Mouse (Mus musculus) MEL (cell line): Measurements from ENCODE around the gene Rfc4. TPM values are rescaled to one million over a fixed set of nuclear protein-coding genes. Genes with fewer than 3 reads are reported as not detected.

ENCODE experiments used
- DNase-seq: peaks from one replicate; pipeline ENCODE4 v3.0.0; 2011; ENCODE audit warnings: low read depth, low spot score
- H3K27ac ChIP-seq: 2 replicates; pipeline ENCODE4 v1.5.1; 2012; ENCODE audit warnings: low read depth, mild to moderate bottlenecking, control low read depth, low read length, moderate library complexity; ENCODE audit not compliant: control insufficient read depth
- H3K27me3 ChIP-seq, 2 experiments: fragments of 150-350 bp in 1 of 2; sonication (generic) in 1 of 2; 2 replicates each; pipeline ENCODE4 v1.6.1; 2012; ENCODE audit warnings: low read length in 2 of 2, mild to moderate bottlenecking in 2 of 2, improper control_type of control experiment in 1 of 2, moderate library complexity in 1 of 2; ENCODE audit not compliant: insufficient read depth in 2 of 2, control insufficient read depth in 1 of 2
- H3K36me3 ChIP-seq, 2 experiments: 2 replicates each; pipeline ENCODE4 v1.6.1; 2012 to 2014; ENCODE audit warnings: low read length in 2 of 2, improper control_type of control experiment in 1 of 2, inconsistent platforms in 1 of 2, mild to moderate bottlenecking in 1 of 2; ENCODE audit not compliant: insufficient read depth in 2 of 2, control insufficient read depth in 1 of 2
- H3K4me1 ChIP-seq, 2 experiments: fragments of 150-350 bp in 1 of 2; sonication (generic) in 1 of 2; 2 replicates each; pipeline ENCODE4 v1.6.1; 2012; ENCODE audit warnings: low read length in 2 of 2, improper control_type of control experiment in 1 of 2, mild to moderate bottlenecking in 1 of 2; ENCODE audit not compliant: insufficient read depth in 2 of 2, control insufficient read depth in 1 of 2
- H3K4me3 ChIP-seq, 2 experiments: fragments of 150-350 bp in 1 of 2; sonication (generic) in 1 of 2; 2 replicates each; pipeline ENCODE4 v1.5.1; 2012; ENCODE audit warnings: low read depth in 2 of 2, low read length in 2 of 2, mild to moderate bottlenecking in 2 of 2, moderate library complexity in 2 of 2, control low read depth in 1 of 2, improper control_type of control experiment in 1 of 2; ENCODE audit not compliant: control insufficient read depth in 1 of 2, insufficient read depth in 1 of 2
- H3K79me2 ChIP-seq: 2 replicates; pipeline ENCODE4 v1.6.1; 2012; ENCODE audit warnings: mild to moderate bottlenecking, low read length, moderate library complexity; ENCODE audit not compliant: control insufficient read depth, poor library complexity, insufficient read depth
- H3K9ac ChIP-seq: 2 replicates; pipeline ENCODE4 v1.6.1; 2012; ENCODE audit warnings: low read depth, mild to moderate bottlenecking, control low read depth, low read length, moderate library complexity; ENCODE audit not compliant: control insufficient read depth, poor library complexity, severe bottlenecking
- H3K9me3 ChIP-seq: fragments of 150-350 bp; sonication (generic); replicated peaks from 2 replicates; pipeline ENCODE4 v1.6.1; 2012; ENCODE audit warnings: mild to moderate bottlenecking, low read length, improper control_type of control experiment, moderate library complexity; ENCODE audit not compliant: insufficient read depth
- BHLHE40 ChIP-seq: IDR thresholded peaks from 2 replicates; pipeline ENCODE4 v1.6.1; 2012; ENCODE audit warnings: low read depth, mild to moderate bottlenecking, inconsistent platforms, low read length, improper control_type of control experiment, borderline replicate concordance
- CHD1 ChIP-seq: IDR thresholded peaks from 2 replicates; pipeline ENCODE4 v1.6.1; 2012; ENCODE audit warnings: low read depth, mild to moderate bottlenecking, inconsistent platforms, low read length, improper control_type of control experiment
- CHD2 ChIP-seq: IDR thresholded peaks from 2 replicates; pipeline ENCODE4 v1.6.1; 2011; ENCODE audit warnings: low read length, improper control_type of control experiment
- CTCF ChIP-seq, 3 experiments: IDR thresholded peaks in 2 of 3; conservative IDR thresholded peaks in 1 of 3; 2 replicates each; pipeline ENCODE4 v1.5.1; 2011 to 2012; ENCODE audit warnings: low read length in 3 of 3, low read depth in 2 of 3, mild to moderate bottlenecking in 2 of 3, improper control_type of control experiment in 1 of 3, inconsistent platforms in 1 of 3, mixed read lengths in 1 of 3, moderate library complexity in 1 of 3; ENCODE audit not compliant: control insufficient read depth in 1 of 3, insufficient read depth in 1 of 3, poor library complexity in 1 of 3, severe bottlenecking in 1 of 3
- EP300 ChIP-seq, 2 experiments: IDR thresholded peaks; 2 replicates each; pipeline ENCODE4 v1.6.1; 2011; ENCODE audit warnings: improper control_type of control experiment in 2 of 2, low read length in 2 of 2, low read depth in 1 of 2, mild to moderate bottlenecking in 1 of 2
- ETS1 ChIP-seq: IDR thresholded peaks from 2 replicates; pipeline ENCODE4 v1.6.1; 2012; ENCODE audit warnings: low read depth, mild to moderate bottlenecking, inconsistent platforms, low read length, improper control_type of control experiment, moderate library complexity
- GABPA ChIP-seq: IDR thresholded peaks from 2 replicates; pipeline ENCODE4 v1.6.1; 2012; ENCODE audit warnings: low read depth, mild to moderate bottlenecking, inconsistent platforms, low read length, improper control_type of control experiment, moderate library complexity
- GATA1 ChIP-seq: IDR thresholded peaks from 2 replicates; pipeline ENCODE4 v1.6.1; 2011; ENCODE audit warnings: low read depth, low read length, improper control_type of control experiment
- HCFC1 ChIP-seq: IDR thresholded peaks from 2 replicates; pipeline ENCODE4 v1.6.1; 2012; ENCODE audit warnings: low read depth, mild to moderate bottlenecking, inconsistent platforms, low read length, improper control_type of control experiment, moderate library complexity
- JUND ChIP-seq: IDR thresholded peaks from 2 replicates; pipeline ENCODE4 v1.6.1; 2011; ENCODE audit warnings: low read depth, mild to moderate bottlenecking, improper control_type of control experiment, low read length
- KAT2A ChIP-seq: conservative IDR thresholded peaks from 2 replicates; pipeline ENCODE4 v1.6.1; 2012; ENCODE audit warnings: low read depth, low read length, improper control_type of control experiment, inconsistent platforms
- MAX ChIP-seq: IDR thresholded peaks from 2 replicates; pipeline ENCODE4 v1.6.1; 2011; ENCODE audit warnings: low read length, improper control_type of control experiment
- MAZ ChIP-seq: IDR thresholded peaks from 2 replicates; pipeline ENCODE4 v1.6.1; 2012; ENCODE audit warnings: low read depth, mild to moderate bottlenecking, inconsistent platforms, low read length, improper control_type of control experiment
- MEF2A ChIP-seq: IDR thresholded peaks from 2 replicates; pipeline ENCODE4 v1.6.1; 2014; ENCODE audit warnings: low read depth, mild to moderate bottlenecking, inconsistent platforms, low read length, improper control_type of control experiment; ENCODE audit not compliant: poor library complexity, insufficient replicate concordance, severe bottlenecking; ENCODE audit errors: extremely low read depth
- MXI1 ChIP-seq: IDR thresholded peaks from 2 replicates; pipeline ENCODE4 v1.6.1; 2011; ENCODE audit warnings: mild to moderate bottlenecking, low read depth, low read length, improper control_type of control experiment
- MYC ChIP-seq: IDR thresholded peaks from 2 replicates; pipeline ENCODE4 v1.6.1; 2011; ENCODE audit warnings: low read depth, mild to moderate bottlenecking, low read length, improper control_type of control experiment, moderate library complexity
- NRF1 ChIP-seq: IDR thresholded peaks from 2 replicates; pipeline ENCODE4 v1.6.1; 2014; ENCODE audit warnings: low read depth, mild to moderate bottlenecking, inconsistent platforms, low read length, improper control_type of control experiment, moderate library complexity; ENCODE audit not compliant: poor library complexity, insufficient read depth, severe bottlenecking
- POLR2A ChIP-seq, 2 experiments: IDR thresholded peaks; 2 replicates each; pipeline ENCODE4 v1.6.1; 2011 to 2012; ENCODE audit warnings: low read length in 2 of 2, mild to moderate bottlenecking in 2 of 2, control low read depth in 1 of 2, improper control_type of control experiment in 1 of 2, low read depth in 1 of 2, moderate library complexity in 1 of 2; ENCODE audit not compliant: control insufficient read depth in 1 of 2, insufficient read depth in 1 of 2, poor library complexity in 1 of 2
- POLR2AphosphoS2 ChIP-seq: IDR thresholded peaks from 2 replicates; pipeline ENCODE4 v1.6.1; 2011; ENCODE audit warnings: low read length, improper control_type of control experiment
- POLR2AphosphoS5 ChIP-seq: IDR thresholded peaks from 2 replicates; pipeline ENCODE4 v1.6.1; 2012; ENCODE audit warnings: low read depth, borderline replicate concordance, mild to moderate bottlenecking, inconsistent platforms, low read length, moderate library complexity, mixed read lengths
- RAD21 ChIP-seq: IDR thresholded peaks from 2 replicates; pipeline ENCODE4 v1.6.1; 2011; ENCODE audit warnings: mild to moderate bottlenecking, low read depth, low read length, improper control_type of control experiment
- SIN3A ChIP-seq: IDR thresholded peaks from 2 replicates; pipeline ENCODE4 v1.6.1; 2012; ENCODE audit warnings: low read length, improper control_type of control experiment, inconsistent platforms
- TAL1 ChIP-seq: IDR thresholded peaks from 2 replicates; pipeline ENCODE4 v1.6.1; 2012; ENCODE audit warnings: mild to moderate bottlenecking, inconsistent platforms, low read length, moderate library complexity, mixed read lengths
- UBTF ChIP-seq: IDR thresholded peaks from 2 replicates; pipeline ENCODE4 v1.6.1; 2012; ENCODE audit warnings: low read depth, mild to moderate bottlenecking, inconsistent platforms, low read length, improper control_type of control experiment, moderate library complexity, borderline replicate concordance; ENCODE audit not compliant: insufficient read depth
- USF1 ChIP-seq: IDR thresholded peaks from 2 replicates; pipeline ENCODE4 v1.6.1; 2014; ENCODE audit warnings: low read depth, mild to moderate bottlenecking, inconsistent platforms, low read length, improper control_type of control experiment, moderate library complexity
- USF2 ChIP-seq, 2 experiments: IDR thresholded peaks; 2 replicates each; pipeline ENCODE4 v1.6.1; 2011 to 2012; ENCODE audit warnings: improper control_type of control experiment in 2 of 2, low read length in 2 of 2, borderline replicate concordance in 1 of 2, inconsistent platforms in 1 of 2, low read depth in 1 of 2, mild to moderate bottlenecking in 1 of 2; ENCODE audit not compliant: insufficient read depth in 1 of 2
- ZKSCAN1 ChIP-seq: IDR thresholded peaks from 2 replicates; pipeline ENCODE4 v1.6.1; 2012; ENCODE audit warnings: low read depth, mild to moderate bottlenecking, inconsistent platforms, low read length, improper control_type of control experiment, moderate library complexity
- ZNF384 ChIP-seq: IDR thresholded peaks from 2 replicates; pipeline ENCODE4 v1.6.1; 2012; ENCODE audit warnings: low read depth, mild to moderate bottlenecking, inconsistent platforms, low read length, improper control_type of control experiment
- polyA plus RNA-seq, 2 experiments: library from polyadenylated mRNA; stranded (reverse) in 1 of 2; unstranded in 1 of 2; fragments of >175 nt in 1 of 2; fragments of >200 nt in 1 of 2; gene quantifications; 2 replicates each; pipeline versions ENCODE4 v1.2.1 to v1.2.4; 2012; ENCODE audit warnings: low replicate concordance in 2 of 2, low read depth in 1 of 2; ENCODE audit not compliant: insufficient read length in 2 of 2, insufficient read depth in 1 of 2, missing spikeins in 1 of 2
- total RNA-seq: library from RNA; depleted of rRNA; stranded (reverse); fragments of 300-350 nt; gene quantifications from 2 replicates; pipeline ENCODE4 v1.2.3, GENCODE M21; 2012

The Rfc4 gene
- total and polyA plus RNA-seq, 3 experiments: 52.1 to 93.2 TPM; not detected in 1

DNA sequence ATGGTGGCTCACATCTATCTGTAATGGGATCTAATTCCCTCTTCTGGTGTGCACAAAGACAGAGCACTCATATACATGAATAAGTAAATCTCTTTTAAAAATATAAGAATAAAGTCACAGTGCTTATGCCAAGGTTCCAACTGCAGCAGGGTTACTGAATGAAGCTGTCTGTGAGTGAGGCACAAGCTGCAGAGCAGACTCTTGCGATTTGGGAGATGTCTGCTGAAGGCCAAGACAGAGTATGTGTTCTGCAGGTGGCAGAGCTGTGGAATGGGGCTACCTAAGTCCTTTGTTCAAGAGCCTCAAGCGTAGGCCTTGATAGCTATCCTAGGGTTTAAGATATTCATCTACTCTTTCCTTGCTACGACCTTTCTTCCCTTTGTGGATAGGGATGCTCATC, 5.1 kb downstream of the Rfc4 start:
- H3K36me3 ChIP-seq: peaks cover 11 to 21% of the 10 kb centered on the region in 2 experiments
- no peaks in the 10 kb centered on the region for H3K27me3 ChIP-seq
- no peak for DNase-seq
- H3K27ac ChIP-seq: no peak overlapping the region
- no peak overlapping the region for H3K9ac ChIP-seq
- peaks cover 0 to 5% of the 10 kb centered on the region in 2 experiments; a peak in 2 of 4 replicates for H3K4me1 ChIP-seq
- H3K4me3 ChIP-seq: no peak overlapping the region
- H3K9me3 ChIP-seq: no peaks in the 10 kb centered on the region
- peaks cover 18% of the 10 kb centered on the region for H3K79me2 ChIP-seq
- TF ChIP-seq EP300 (IDR thresholded peaks at IDR 0.05; ENCODE audit: low read depth in 1 of 2, low read length in 2 of 2) (no peak), HCFC1 (no peak), ZKSCAN1 (no peak), MYC (no peak), MAX (no peak), MXI1 (no peak), GATA1 (no peak), BHLHE40 (no peak), USF2 (IDR thresholded peaks at IDR 0.05; ENCODE audit: borderline replicate concordance in 1 of 2, insufficient read depth in 1 of 2, low read depth in 1 of 2, low read length in 2 of 2) (no peak), CTCF (IDR thresholded peaks at IDR 0.05 in 2 of 3, conservative IDR thresholded peaks at IDR 0.05 in 1 of 3; ENCODE audit: control insufficient read depth in 1 of 3, insufficient read depth in 1 of 3, low read depth in 2 of 3, low read length in 3 of 3, poor library complexity in 1 of 3, severe bottlenecking in 1 of 3) (no peak), POLR2A (IDR thresholded peaks at IDR 0.05; ENCODE audit: control insufficient read depth in 1 of 2, insufficient read depth in 1 of 2, low read depth in 1 of 2, low read length in 2 of 2, poor library complexity in 1 of 2) (no peak), RAD21 (no peak), UBTF (no peak), ZNF384 (no peak), SIN3A (no peak), CHD1 (no peak), NRF1 (no peak), TAL1 (no peak), CHD2 (no peak), POLR2AphosphoS5 (no peak)

DNA sequence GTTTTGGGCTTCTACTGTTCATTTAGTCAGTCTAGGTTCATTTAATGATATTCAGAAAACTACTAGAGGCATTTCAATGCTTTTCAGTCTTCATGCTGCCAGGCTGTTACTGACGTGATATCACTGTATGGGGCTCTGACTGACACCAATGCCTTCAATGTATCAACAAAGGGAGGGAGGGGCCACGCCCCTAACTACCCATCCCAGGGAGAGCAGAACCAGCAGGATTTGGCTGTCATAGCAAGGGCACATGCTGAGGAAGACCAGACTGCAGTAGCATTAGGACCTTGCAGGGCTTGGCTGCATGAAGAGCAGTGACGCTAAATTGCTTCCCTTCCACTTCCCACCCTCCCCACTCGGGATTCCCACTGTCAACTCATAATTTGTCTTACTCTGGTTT, 10.4 kb downstream of the Rfc4 start:
- no peak for TF ChIP-seq TAL1
- TF ChIP-seq ZNF384: no peak
- TF ChIP-seq CHD2: no peak
- no peak for TF ChIP-seq POLR2AphosphoS5
- TF ChIP-seq GABPA: no peak
- no peak for TF ChIP-seq USF1
- no peak for TF ChIP-seq CHD1
- no peak for TF ChIP-seq JUND
- no peak for TF ChIP-seq MAZ
- no peak for TF ChIP-seq ETS1
- no peak for TF ChIP-seq POLR2AphosphoS2
- no peak for TF ChIP-seq KAT2A
- TF ChIP-seq MEF2A: no peak

More for the DNA sequence above, 10.4 kb downstream of the Rfc4 start:
- H3K79me2 ChIP-seq: peaks cover 8% of the 10 kb centered on the region; the same call in 1 of the 2 replicates
- DNase-seq: no peak
- no peaks in the 10 kb centered on the region for H3K9me3 ChIP-seq
- H3K36me3 ChIP-seq: peaks cover 9 to 13% of the 10 kb centered on the region in 2 experiments
- H3K27ac ChIP-seq: no peak overlapping the region
- no peak overlapping the region for H3K9ac ChIP-seq
- H3K4me3 ChIP-seq: no peak overlapping the region
- no peaks in the 10 kb centered on the region for H3K27me3 ChIP-seq
- no peaks in the 10 kb centered on the region for H3K4me1 ChIP-seq
